Mouse (Mus musculus): ENCODE measurements at regions not wholly inside any gene's neighbourhood (a gene's known extent, or its start where the extent isn't known, plus 50 kb on each side); places are given as distances from the start of the nearest gene placed in this dataset.

- no peak for DNase-seq (ENCODE audit: low spot score)
Observed at GRCm38 (mm10) chr1:151045334-151045733, 52.1 kb upstream of the Hmcn1 start.

GRCm38 (mm10) chr1:151046626-151047025 is 53.4 kb upstream of the Hmcn1 start:
- DNase-seq (ENCODE audit: low spot score): no peak

DNA sequence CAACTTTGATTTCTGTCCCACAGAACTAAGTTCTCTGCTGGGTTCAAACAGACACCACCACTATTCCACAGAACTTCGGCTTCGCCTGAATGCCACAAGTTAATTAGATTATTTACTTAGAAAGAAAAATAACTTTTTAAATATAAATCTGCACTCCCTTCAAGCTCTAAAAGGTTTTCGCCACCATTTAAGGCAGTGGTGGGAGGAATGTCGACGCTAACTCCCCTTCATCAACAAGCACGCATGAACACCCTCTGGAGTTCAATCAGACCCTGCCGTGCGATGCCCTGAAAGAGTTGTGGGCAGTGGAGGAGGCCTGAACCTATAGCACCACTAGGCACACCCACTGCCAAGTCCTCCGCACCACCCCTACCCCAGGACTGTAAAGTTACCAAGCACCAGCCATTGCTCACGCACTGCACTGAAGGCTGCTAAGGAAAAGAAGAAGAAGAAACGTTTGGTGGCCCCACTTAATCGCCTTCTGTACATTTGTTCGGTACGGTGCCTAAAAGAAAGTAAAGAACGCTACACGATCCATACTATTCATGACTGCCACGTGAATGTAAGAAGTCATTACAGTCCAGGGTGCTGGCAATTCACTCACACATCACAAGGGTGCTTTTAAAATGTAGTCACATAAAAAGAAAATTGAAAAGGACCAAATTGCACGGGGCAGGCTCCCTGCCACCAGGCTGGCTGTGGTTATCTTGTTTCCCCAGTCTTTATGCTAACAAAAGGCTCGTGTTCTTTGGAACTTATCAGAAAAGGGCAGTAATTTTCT is 56.7 kb upstream of the Hmcn1 start:
- DNase-seq (ENCODE audit: low spot score): no peak

DNA sequence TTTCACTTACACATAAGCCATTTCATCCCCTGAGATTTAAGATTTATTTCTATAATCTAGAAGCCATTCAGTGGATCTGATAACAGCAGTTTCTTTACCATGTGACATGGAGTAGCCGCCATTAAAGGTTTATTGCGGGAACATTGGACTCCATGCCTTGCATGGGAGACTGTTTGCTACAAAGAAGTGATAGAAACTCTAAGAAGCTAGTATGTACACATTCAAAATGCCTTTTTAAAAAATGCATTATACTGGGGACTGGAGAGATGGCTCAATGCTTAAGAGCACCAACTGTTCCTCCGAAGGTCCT is 57.2 kb upstream of the Hmcn1 start:
- no peak for DNase-seq (ENCODE audit: low spot score)

GRCm38 (mm10) chr1:151053268-151053667 is 60.0 kb upstream of the Hmcn1 start:
- no peak for DNase-seq (ENCODE audit: low spot score)

DNA sequence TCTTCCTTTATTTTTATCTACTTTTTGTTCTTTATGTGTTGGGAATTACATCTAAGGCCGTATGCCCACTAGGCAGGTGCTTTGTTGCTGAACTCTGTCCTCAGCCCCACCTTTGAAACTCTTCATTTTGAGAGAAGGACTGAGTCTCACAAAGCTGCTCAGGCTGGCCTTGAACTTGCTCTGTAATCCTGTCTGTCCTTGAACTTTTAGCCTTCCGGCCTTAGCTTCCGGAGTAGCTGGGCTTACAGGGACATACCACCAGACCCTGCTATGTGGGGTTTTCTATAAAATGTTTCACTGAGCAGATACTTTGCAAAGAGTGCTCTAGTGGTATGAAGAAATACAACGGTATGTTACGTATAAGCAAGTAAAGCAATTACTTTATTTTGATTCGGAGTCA is 62.2 kb upstream of the Hmcn1 start:
- DNase-seq (ENCODE audit: low spot score): no peak

DNA sequence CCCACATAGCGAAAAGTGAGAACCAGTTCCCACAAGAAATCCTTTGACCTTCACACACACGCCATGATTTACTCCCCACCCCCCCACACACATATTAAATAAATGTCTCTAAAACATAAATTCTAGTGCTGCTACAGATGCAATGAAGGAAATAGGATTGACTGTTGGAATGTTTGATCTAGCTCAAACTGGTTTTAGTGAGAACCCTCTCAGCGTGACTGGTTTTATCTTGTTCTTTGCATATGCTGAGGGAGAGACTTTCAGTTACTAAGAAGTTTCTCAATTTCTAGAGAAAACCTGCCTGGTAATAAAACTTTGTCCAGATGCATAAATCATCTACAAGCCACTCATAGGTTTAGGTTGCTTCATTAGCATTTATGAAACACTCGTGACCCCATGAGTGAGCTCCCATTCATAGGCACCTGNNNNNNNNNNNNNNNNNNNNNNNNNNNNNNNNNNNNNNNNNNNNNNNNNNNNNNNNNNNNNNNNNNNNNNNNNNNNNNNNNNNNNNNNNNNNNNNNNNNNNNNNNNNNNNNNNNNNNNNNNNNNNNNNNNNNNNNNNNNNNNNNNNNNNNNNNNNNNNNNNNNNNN is 66.4 kb upstream of the Hmcn1 start:
- no peak for DNase-seq (ENCODE audit: low spot score)

DNA sequence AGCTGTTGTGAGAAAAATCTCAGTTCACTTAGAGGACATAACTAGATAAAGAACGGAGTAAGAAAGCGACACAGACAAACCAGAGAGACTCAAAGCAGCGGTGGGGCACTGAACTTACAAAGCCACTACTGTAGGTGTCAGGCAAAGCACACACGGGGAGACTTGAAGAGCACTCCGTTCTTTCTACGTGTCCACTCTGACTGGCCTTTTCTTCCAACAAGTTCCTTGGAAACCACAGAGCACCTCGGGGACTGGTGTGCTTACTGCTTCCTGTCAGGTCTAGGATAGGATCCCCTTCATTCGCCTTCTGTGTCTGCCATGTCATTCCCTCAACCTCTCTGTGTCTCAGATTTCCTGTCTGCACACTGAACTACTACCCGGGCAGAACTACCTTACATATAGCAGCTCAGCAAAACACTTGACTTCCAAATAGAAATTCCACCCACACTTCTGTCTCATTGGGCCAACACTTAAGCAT is 71.9 kb upstream of the Hmcn1 start:
- DNase-seq (ENCODE audit: low spot score): no peak

GRCm38 (mm10) chr1:151066379-151067128 is 73.3 kb upstream of the Hmcn1 start:
- no peak for DNase-seq (ENCODE audit: low spot score)

- no peak for DNase-seq (ENCODE audit: low spot score)
Observed at GRCm38 (mm10) chr1:151074508-151075314, 81.5 kb upstream of the Hmcn1 start.

DNA sequence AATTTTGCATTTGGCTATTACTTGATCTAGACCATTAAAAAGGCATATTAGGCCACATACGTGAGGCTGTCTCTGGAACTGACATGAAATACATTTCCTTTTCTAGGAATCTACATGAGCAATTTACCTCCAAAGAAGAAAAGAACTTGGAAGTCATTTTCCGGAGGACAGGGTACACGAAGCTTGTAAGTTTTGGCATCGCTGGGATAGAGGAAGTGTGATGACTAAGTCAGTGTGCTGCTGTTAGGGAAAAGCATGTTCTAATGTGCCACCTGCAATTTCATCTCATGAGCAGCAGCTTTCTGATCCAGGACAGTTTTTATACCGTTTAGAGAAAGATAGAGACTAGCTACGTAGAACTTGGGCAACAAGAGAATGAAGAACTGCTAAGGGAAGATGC is 82.3 kb upstream of the Hmcn1 start:
- DNase-seq (ENCODE audit: low spot score): no peak

DNA sequence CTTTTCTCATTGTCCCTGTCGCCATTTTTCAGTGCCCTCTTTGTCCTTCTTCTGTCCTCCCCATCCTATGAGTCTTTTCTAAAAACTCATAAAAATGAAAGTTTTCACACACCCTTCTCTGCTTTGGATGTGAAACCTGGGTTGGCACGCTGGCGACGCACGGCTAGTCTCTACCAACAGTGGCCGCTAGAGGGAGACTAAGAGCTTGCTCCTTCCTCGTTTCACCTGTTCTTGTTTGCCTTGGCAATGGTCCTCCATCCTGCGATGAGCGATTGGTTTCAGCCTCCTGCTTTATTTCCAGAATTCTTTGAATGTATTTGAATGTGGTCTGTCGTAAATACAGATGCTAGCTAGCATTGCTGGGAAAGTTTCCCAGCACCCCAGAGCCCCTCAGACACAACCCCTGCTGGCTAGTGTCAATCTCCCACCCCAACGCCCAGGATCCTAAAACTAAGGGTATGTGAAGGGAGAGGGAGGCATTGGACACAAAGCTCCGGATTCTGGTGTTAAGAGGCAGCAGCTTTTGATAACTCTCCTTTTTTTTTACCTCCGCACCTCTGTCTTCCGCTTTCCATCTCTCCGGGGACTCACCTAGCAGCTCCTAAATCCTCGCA is 85.8 kb upstream of the Hmcn1 start:
- DNase-seq (ENCODE audit: low spot score): peak; percentile 85

GRCm38 (mm10) chr1:151079614-151080360 is 86.6 kb upstream of the Hmcn1 start:
- DNase-seq (ENCODE audit: low spot score): no peak

- no peak for DNase-seq (ENCODE audit: low spot score)
Observed at GRCm38 (mm10) chr1:151080510-151080980, 87.3 kb upstream of the Hmcn1 start.

DNA sequence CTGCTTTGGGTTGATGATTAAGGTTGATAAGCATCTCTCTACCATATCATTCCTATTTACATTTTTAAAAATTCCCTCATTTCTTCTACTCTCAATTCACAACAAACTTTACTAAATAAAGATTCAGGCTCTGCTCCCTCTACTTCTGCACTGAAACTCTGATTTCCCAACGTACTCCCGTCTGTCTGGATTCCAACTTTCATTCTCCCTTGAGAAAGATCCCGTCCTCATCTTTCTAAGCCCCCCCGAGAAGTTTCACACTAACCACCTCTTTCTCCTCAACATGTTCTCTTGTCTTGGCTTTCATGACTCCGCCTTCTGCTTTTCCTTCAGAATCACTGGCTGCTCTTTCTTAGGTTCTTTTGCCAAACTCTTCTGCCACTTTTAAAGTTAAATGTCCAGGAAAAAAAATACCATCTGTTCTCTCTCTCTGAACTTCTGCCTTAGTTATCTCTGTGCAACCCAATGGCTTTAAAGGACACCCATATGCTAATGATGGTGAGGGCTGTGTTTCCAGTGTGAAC is 89.3 kb upstream of the Hmcn1 start:
- no peak for DNase-seq (ENCODE audit: low spot score)

DNA sequence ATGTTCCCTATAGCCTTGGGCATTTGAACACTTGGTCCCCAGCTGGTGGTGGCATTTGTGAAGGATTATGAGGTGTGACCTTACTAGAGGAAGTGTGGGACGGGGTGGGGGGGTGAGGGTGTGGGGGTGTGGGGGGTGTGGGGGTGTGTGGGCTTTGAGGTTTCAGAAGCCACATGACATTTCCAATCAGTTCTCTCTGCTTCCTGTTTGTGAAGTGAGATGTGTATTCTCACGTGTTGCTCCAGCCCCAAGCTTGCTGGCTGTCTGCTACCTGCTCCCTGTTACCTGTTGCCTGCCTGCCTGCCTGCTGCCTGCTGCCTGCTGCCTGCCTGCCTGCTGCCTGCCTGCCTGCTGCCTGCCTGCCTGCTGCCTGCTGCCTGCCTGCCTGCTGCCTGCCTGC is 90.6 kb upstream of the Hmcn1 start:
- DNase-seq (ENCODE audit: low spot score): no peak

- DNase-seq (ENCODE audit: low spot score): no peak
Observed at GRCm38 (mm10) chr1:151086111-151086859, 93.0 kb upstream of the Hmcn1 start.

DNA sequence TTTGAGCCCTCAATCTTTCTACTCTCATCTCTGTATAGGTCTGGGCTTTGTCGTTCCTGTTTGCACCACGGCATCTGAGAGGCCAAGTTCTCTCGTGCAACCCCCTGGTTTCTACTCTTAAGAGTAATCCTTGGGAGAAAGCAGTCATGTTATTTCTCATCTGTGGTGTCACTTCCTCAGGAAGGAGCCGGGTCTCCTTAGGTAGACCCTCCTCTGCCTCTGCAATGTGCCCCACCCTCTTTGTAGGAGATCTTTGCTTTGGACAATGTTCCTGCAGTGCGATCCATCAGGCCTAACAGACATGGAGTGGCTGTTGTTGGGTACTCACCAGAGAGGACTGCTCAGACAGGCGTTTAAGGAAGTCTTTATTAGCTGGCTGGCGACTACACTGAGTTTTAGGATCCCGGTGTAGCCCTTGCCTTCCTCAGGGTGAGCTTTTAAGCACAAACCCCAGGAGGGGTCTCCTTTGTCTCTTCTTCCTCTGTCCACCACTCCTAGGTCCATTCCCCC is 94.0 kb upstream of the Hmcn1 start:
- no peak for DNase-seq (ENCODE audit: low spot score)

DNA sequence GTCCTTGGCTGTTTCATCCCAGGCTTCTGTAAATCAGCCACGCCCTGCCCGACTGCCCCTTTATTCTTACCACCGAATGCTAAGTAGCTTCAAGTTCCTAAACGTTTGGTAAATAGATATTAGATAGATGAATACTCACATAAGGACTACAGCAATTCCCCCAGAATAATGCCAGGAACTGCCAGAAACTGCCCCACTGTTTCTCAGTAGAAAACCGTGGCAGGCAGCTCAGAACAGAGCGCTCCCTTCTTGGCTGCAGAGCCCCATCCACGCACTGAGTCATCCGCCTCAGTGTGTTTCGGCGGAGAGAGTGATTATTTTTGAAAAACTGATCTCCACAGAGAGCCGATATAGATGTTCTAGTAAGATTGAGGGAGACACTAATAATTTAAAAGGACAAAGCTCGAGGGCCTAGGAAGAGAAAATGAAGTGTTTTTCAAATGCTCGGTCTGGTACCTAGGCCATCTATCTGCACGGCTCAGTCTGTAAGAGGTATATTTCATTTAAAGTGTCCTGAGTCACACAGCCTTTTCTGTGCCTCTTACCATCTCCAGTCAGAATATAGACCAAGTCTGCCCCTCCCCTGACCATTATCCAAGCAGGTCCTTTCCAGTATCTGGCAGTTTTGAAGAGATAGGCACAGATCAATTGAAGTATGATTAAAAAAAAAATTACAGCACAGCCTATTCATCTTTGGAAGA is 94.4 kb upstream of the Gm47985 start:
- no peak for DNase-seq (ENCODE audit: low spot score)

Measured in gastrocnemius, adult 18-20 months (tissue).